Mouse (Mus musculus) forebrain, embryonic 14.5 days (tissue): ENCODE measurements at regions not wholly inside any gene's neighbourhood (a gene's known extent, or its start where the extent isn't known, plus 50 kb on each side); places are given as distances from the start of the nearest gene placed in this dataset.

Source experiments
- ATAC-seq: fragments of 200-750 bp; cut with Nextera tagmentation; 2 replicates; pipeline ENCODE4 v1.8.0; 2017; ENCODE audit warnings: mild to moderate bottlenecking, moderate library complexity
- DNase-seq: peaks from one replicate; pipeline ENCODE4 v3.0.0-alpha.2; 2015; ENCODE audit warnings: low spot score
- H3K27ac ChIP-seq: fragments of 300-500 bp; sonication (generic); 2 replicates; pipeline ENCODE4 v1.5.1; 2014; ENCODE audit warnings: low read depth, mild to moderate bottlenecking, control low read depth, low read length, moderate library complexity
- H3K27me3 ChIP-seq: fragments of 300-500 bp; sonication (generic); replicated peaks from 2 replicates; pipeline ENCODE4 v1.6.1; 2014; ENCODE audit warnings: low read length, control low read depth, mixed read lengths; ENCODE audit not compliant: control insufficient read depth, insufficient read depth
- H3K36me3 ChIP-seq: fragments of 300-500 bp; sonication (generic); 2 replicates; pipeline ENCODE4 v1.6.1; 2014; ENCODE audit warnings: low read length, control low read depth; ENCODE audit not compliant: control insufficient read depth, insufficient read depth
- H3K4me1 ChIP-seq: fragments of 300-500 bp; sonication (generic); 2 replicates; pipeline ENCODE4 v1.6.1; 2014; ENCODE audit warnings: antibody characterized with exemption, low read length, control low read depth; ENCODE audit not compliant: control insufficient read depth, insufficient read depth
- H3K4me2 ChIP-seq: fragments of 300-500 bp; sonication (generic); 2 replicates; pipeline ENCODE4 v1.6.1; 2014; ENCODE audit warnings: mild to moderate bottlenecking, control low read depth, low read length
- H3K4me3 ChIP-seq: fragments of 300-500 bp; sonication (generic); 2 replicates; pipeline ENCODE4 v1.5.1; 2014; ENCODE audit warnings: low read depth, low read length, control low read depth
- H3K9ac ChIP-seq: fragments of 300-500 bp; sonication (generic); 2 replicates; pipeline ENCODE4 v1.6.1; 2014; ENCODE audit warnings: mild to moderate bottlenecking, low read length, control low read depth, moderate library complexity
- H3K9me3 ChIP-seq: fragments of 300-500 bp; sonication (generic); replicated peaks from 2 replicates; pipeline ENCODE4 v1.6.1; 2016; ENCODE audit warnings: low read length, control low read depth, mixed read lengths; ENCODE audit not compliant: control insufficient read depth
- WGBS: fragments of 180-500 bp; shearing (Covaris S2); extraction: QIAGEN DNeasy Blood & Tissue Kit; methylation state at CpG from one replicate; pipeline ENCODE4 v1.1.7; 2014; 5-methylcytosine and 5-hydroxymethylcytosine counted together

DNA sequence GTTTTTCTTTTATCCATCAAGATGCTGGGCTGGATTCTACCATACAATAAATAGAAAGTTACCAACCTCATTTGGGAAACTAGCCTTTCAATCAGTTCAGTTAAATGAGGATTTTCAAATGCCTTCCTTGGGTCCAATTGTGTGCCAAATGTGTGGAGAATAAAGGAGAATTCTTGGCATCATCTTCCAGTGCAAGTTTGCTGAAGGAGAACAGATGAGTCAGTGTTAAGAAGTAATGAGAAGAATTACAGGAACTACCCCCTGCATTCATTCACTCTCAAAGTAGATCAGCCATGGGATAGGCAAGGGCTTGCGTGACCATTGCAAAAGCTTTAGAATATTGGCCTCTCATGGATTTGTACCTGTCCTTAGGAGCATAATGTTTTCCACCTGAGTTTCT, 193.4 kb upstream of the Man1a start:
- no peak overlapping the region for H3K9ac ChIP-seq
- H3K9me3 ChIP-seq, result no peaks in the 10 kb centered on the region
- 59% methylated on average over 1 of the region's 1 CpGs for WGBS
- no peaks in the 10 kb centered on the region for H3K36me3 ChIP-seq
- ATAC-seq, result peak; percentile 62
- no peak for DNase-seq
- H3K4me3 ChIP-seq, result no peak overlapping the region
- no peaks in the 10 kb centered on the region for H3K27me3 ChIP-seq
- no peak overlapping the region for H3K27ac ChIP-seq
- 0 out of 2 replicates have a peak, but pooled peaks cover 2% of the 10 kb centered on the region for H3K4me1 ChIP-seq
- H3K4me2 ChIP-seq, result no peak overlapping the region

DNA sequence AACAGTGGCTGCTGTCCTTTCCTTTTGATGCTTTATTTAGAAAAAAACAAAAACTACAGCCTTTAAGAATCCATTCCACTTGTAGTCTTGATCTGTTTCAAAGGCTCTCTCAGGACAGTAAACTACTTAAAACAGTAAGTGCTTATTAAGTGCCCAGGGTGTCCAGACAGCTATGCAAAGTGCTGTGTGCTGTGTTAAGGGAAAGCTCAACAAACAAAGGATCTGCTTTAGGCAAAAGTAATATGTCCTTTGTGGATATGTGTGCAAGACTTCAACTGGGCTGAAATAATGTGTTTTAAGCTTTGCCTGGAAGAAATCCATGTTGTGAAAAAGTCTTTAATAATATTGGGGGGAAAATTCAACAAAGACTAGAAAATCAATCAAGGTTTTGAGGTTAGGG, 192.9 kb upstream of the Man1a start:
- ATAC-seq, result peak; percentile 81
- H3K4me3 ChIP-seq, result no peak overlapping the region
- no peak overlapping the region for H3K27ac ChIP-seq

GRCm38 (mm10) chr10:54266656-54267055, 190.2 kb upstream of the Man1a start:
- no peaks in the 10 kb centered on the region for H3K9me3 ChIP-seq
- 85% methylated on average over 4 of the region's 4 CpGs for WGBS
- ATAC-seq, result no peak
- no peaks in the 10 kb centered on the region for H3K27me3 ChIP-seq
- no peak overlapping the region for H3K27ac ChIP-seq
- H3K4me1 ChIP-seq, result 0 out of 2 replicates have a peak, but pooled peaks cover 2% of the 10 kb centered on the region
- H3K9ac ChIP-seq, result no peak overlapping the region
- H3K4me3 ChIP-seq, result no peak overlapping the region
- H3K36me3 ChIP-seq, result no peaks in the 10 kb centered on the region
- DNase-seq, result no peak
- no peak overlapping the region for H3K4me2 ChIP-seq

More for the DNA sequence above, 192.9 kb upstream of the Man1a start:
- H3K27me3 ChIP-seq, result no peaks in the 10 kb centered on the region
- 0 out of 2 replicates have a peak, but pooled peaks cover 2% of the 10 kb centered on the region for H3K4me1 ChIP-seq
- H3K9ac ChIP-seq, result no peak overlapping the region
- no peaks in the 10 kb centered on the region for H3K9me3 ChIP-seq
- no peak overlapping the region for H3K4me2 ChIP-seq
- DNase-seq, result no peak
- H3K36me3 ChIP-seq, result no peaks in the 10 kb centered on the region

DNA sequence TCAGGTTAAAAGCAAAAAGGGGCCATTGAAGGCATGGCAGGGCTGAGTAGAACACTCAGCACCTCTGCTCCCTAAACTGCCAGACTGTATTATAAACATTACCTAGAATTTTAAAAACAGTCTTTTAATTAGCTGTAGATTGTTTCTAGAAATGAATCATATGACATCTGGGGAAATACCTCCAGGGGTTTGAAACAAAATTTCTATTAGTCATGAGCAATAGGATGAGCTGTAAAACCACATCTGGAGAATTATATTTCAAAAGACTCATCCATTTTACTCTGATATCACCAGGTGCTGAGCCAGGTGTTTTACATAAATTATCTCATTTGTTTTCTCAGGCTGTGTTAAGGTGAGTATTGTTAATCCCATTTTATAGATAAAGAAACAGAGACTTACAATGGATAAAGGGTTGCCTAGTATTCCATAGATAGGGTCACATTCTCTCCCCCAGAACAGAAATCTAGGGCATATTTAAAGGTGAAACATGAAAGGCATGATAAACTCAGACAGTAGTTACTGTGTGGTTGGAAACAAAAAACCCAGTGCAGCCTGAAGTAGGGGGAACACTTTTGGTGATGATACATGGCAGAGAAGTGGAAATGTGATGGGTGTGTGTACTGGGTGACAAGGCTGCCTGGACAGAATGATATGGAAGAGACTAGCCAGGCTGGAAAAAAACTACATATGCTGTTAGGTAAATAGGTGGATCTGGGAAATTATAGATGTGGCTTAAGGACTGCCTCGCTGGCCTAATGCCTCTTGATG, 178.6 kb upstream of the Man1a start:
- Histone ChIP-seq H3K4me1 (no peaks in the 10 kb centered on the region), H3K4me2 (no peak overlapping the region), H3K9me3 (no peaks in the 10 kb centered on the region), H3K4me3 (no peak overlapping the region), H3K27ac (no peak overlapping the region), H3K36me3 (no peaks in the 10 kb centered on the region), H3K27me3 (no peaks in the 10 kb centered on the region), H3K9ac (no peak overlapping the region)
- DNase-seq (no peak), ATAC-seq (no peak)
- 89% methylated on average over 1 of the region's 1 CpGs for WGBS

- Histone ChIP-seq H3K9me3 (no peaks in the 10 kb centered on the region), H3K36me3 (no peaks in the 10 kb centered on the region), H3K9ac (no peak overlapping the region), H3K4me2 (no peak overlapping the region), H3K4me3 (no peak overlapping the region), H3K27me3 (no peaks in the 10 kb centered on the region), H3K4me1 (no peaks in the 10 kb centered on the region), H3K27ac (no peak overlapping the region)
- no peak for DNase-seq
- ATAC-seq, result no peak
Observed at GRCm38 (mm10) chr10:54244995-54245394, 168.6 kb upstream of the Man1a start.

DNA sequence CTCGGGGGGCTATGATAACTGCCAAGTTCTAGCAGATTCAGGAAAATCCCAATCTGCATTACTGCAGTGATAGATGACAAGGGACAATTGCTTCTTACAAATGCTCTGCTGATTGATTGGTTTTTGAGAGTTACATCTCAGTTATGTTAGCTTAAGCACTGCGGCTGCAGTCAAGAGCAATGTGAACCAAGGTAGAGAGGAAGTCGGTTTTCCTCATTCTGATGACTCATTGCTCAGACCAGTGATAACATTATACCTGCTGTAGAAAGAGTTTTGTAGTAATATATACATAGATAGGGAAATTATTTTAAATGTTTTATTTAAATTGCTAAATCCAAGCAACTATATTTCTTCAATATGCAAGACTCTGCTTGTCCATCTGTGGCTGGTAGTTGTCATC, 126.0 kb upstream of the Man1a start:
- Histone ChIP-seq H3K9me3 (no peaks in the 10 kb centered on the region), H3K27me3 (no peaks in the 10 kb centered on the region), H3K4me1 (no peaks in the 10 kb centered on the region), H3K27ac (no peak overlapping the region), H3K36me3 (no peaks in the 10 kb centered on the region), H3K4me3 (no peak overlapping the region), H3K4me2 (no peak overlapping the region), H3K9ac (no peak overlapping the region)
- WGBS, result 91% methylated on average over 3 of the region's 3 CpGs
- ATAC-seq (no peak), DNase-seq (no peak)

- Histone ChIP-seq H3K36me3 (no peaks in the 10 kb centered on the region), H3K27ac (no peak overlapping the region), H3K4me1 (no peaks in the 10 kb centered on the region), H3K9ac (no peak overlapping the region), H3K27me3 (no peaks in the 10 kb centered on the region), H3K4me2 (no peak overlapping the region), H3K4me3 (no peak overlapping the region), H3K9me3 (no peaks in the 10 kb centered on the region)
- ATAC-seq, result no peak
- no peak for DNase-seq
Observed at GRCm38 (mm10) chr10:54201727-54202126, 125.3 kb upstream of the Man1a start.

GRCm38 (mm10) chr10:54182670-54183069, 106.3 kb upstream of the Man1a start:
- Histone ChIP-seq H3K4me1 (no peaks in the 10 kb centered on the region), H3K4me3 (no peak overlapping the region), H3K9me3 (no peaks in the 10 kb centered on the region), H3K27me3 (no peaks in the 10 kb centered on the region), H3K27ac (no peak overlapping the region), H3K36me3 (no peaks in the 10 kb centered on the region), H3K9ac (no peak overlapping the region), H3K4me2 (no peak overlapping the region)
- no peak for ATAC-seq
- whole genome bisulfite sequencing, result 62% methylated on average over 1 of the region's 1 CpGs
- peak; percentile 9 for DNase-seq

- peak; percentile 62; the same call in 1 of the 2 replicates for ATAC-seq
- no peak overlapping the region for H3K27ac ChIP-seq
- no peaks in the 10 kb centered on the region for H3K4me1 ChIP-seq
- no peaks in the 10 kb centered on the region for H3K9me3 ChIP-seq
- H3K4me2 ChIP-seq, result no peak overlapping the region
- no peaks in the 10 kb centered on the region for H3K36me3 ChIP-seq
- H3K9ac ChIP-seq, result no peak overlapping the region
- no peaks in the 10 kb centered on the region for H3K27me3 ChIP-seq
- peak; percentile 61 for DNase-seq
- 65% methylated on average over 7 of the region's 7 CpGs for WGBS
- no peak overlapping the region for H3K4me3 ChIP-seq
Observed at GRCm38 (mm10) chr10:54169320-54169719, 92.9 kb upstream of the Man1a start.
